Mouse (Mus musculus): Measurements from ENCODE around the gene Lypd3.
"Not testable (repeated sequence)": the region's sequence is repeated elsewhere in the genome, so short reads cannot be mapped to it uniquely, and the experiment has no call there.

Lypd3 gene

GRCm38 (mm10) chr7:24614816-24615215 is 21.5 kb upstream of the Lypd3 start:
- no peak for DNase-seq

GRCm38 (mm10) chr7:24617763-24618162 is 18.6 kb upstream of the Lypd3 start:
- peak; percentile 39 for DNase-seq

GRCm38 (mm10) chr7:24618374-24618773 is 18.0 kb upstream of the Lypd3 start:
- not testable (repeated sequence) for DNase-seq

GRCm38 (mm10) chr7:24619671-24620397 is 16.5 kb upstream of the Lypd3 start:
- DNase-seq = no peak

- no peak for DNase-seq
Observed at GRCm38 (mm10) chr7:24621193-24621592, 15.2 kb upstream of the Lypd3 start.

- no peak for DNase-seq
Observed at GRCm38 (mm10) chr7:24622967-24623366, 13.4 kb upstream of the Lypd3 start.

- peak; percentile 90 for DNase-seq
Observed at GRCm38 (mm10) chr7:24628685-24629610, 7.4 kb upstream of the Lypd3 start.

- DNase-seq = no peak
Observed at GRCm38 (mm10) chr7:24629672-24630071, 6.7 kb upstream of the Lypd3 start.

- no peak for DNase-seq
Observed at GRCm38 (mm10) chr7:24630116-24630880, 6.1 kb upstream of the Lypd3 start.

GRCm38 (mm10) chr7:24637046-24637445 is 696 bp downstream of the Lypd3 start:
- no peak for DNase-seq

- peak; percentile 34 for DNase-seq
Observed at GRCm38 (mm10) chr7:24638026-24638856, 1.9 kb downstream of the Lypd3 start.

- DNase-seq = no peak
Observed at GRCm38 (mm10) chr7:24640450-24640849, 4.1 kb downstream of the Lypd3 start.

GRCm38 (mm10) chr7:24642491-24642890 is 6.1 kb downstream of the Lypd3 start:
- peak; percentile 79 for DNase-seq

GRCm38 (mm10) chr7:24644492-24644891 is 8.1 kb downstream of the Lypd3 start:
- no peak for DNase-seq

- peak; percentile 24 for DNase-seq
Observed at GRCm38 (mm10) chr7:24644996-24645395, 8.6 kb downstream of the Lypd3 start.

GRCm38 (mm10) chr7:24646486-24646885 is 10.1 kb downstream of the Lypd3 start:
- DNase-seq = no peak

- DNase-seq = peak; percentile 69
Observed at GRCm38 (mm10) chr7:24653681-24654080, 17.3 kb downstream of the Lypd3 start.

- no peak for DNase-seq
Observed at GRCm38 (mm10) chr7:24659737-24660357, 23.5 kb downstream of the Lypd3 start.

- peak; percentile 65 for DNase-seq
Observed at GRCm38 (mm10) chr7:24661118-24661904, 25.0 kb downstream of the Lypd3 start.

- peak; percentile 89 for DNase-seq
Observed at GRCm38 (mm10) chr7:24662575-24662974, 26.2 kb downstream of the Lypd3 start.

- no peak for DNase-seq
Observed at GRCm38 (mm10) chr7:24664301-24664700, 28.0 kb downstream of the Lypd3 start.
